Mouse (Mus musculus) NIH3T3 (cell line): Measurements from ENCODE around the gene Fhad1.

Source experiments
- DNase-seq: peaks from one replicate; pipeline ENCODE4 v3.0.0-alpha.2; 2012; ENCODE audit warnings: low read depth

The Fhad1 gene

DNA sequence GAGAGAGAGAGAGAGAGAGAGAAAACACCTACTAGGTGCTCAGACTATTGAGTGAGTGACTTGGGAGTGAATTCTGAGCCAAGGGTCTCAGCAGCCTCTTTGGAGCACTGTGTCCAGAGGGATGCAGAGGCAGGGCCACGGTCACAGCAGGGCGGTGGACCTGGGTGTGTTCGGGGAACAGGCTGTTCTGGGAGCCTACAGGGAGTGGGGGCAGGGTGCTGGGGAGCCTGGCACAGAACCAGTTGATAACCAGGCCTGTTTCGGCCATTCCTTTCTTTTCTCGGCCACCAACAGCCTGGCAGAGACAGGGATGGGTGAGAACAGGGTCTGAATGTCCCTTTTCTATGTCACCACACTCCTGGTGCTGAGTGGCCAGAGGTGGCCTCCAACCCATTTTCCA is 152.0 kb downstream of the Fhad1 start:
- DNase-seq, result no peak

- DNase-seq, result no peak
These were observed 153.1 kb downstream of the Fhad1 start for GRCm38 (mm10) chr4:141861591-141862295.

DNA sequence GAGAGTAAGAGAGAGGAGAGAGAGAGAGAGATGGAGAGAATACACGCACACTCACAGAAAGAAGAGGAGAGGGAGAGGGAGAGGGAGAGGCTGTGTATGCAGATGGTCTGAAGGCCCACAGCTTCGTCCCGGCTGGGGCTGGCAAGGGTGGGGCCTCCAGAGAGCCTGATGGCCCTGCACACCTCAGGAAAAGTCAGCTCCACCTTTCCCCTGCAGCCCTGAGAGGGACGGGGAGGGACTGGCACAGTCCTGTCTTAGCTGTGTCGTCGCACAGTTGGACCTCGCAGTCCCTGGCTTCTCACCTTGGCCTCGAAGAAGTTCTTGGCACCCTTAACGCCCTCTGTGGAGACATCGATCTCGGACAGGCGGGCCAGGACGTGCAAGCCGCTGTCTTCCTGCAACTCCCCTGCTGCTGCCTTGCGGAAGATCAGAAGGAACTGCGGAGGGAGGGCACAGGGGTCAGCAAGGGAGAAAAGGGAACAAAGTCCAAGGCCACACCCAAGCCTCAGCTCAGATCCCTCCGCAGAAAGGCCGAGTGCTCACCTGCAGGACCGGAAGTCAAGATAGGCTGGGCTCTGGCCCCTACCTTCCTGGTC is 154.5 kb downstream of the Fhad1 start:
- DNase-seq, result no peak

- DNase-seq, result no peak
These were observed 155.5 kb downstream of the Fhad1 start for GRCm38 (mm10) chr4:141859351-141859750.

DNA sequence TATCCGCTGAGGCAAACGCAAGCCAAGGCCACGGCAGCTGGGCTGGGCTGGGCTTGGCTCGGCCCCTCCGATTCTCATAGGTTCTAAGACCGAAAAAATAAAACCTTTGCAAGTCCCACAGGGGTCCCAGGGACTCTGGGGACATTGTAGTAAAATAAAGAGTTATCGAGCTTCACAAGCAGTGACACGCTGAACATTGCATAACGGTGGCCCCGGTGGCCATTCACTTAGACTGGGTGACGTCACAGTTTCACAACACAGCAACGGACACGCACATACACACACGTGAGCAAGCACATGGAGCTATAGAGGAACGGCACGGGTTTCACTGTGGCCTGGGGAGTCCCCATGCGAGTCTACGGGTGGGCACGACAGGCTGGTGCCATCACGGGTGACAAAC is 156.4 kb downstream of the Fhad1 start:
- no peak for DNase-seq

DNA sequence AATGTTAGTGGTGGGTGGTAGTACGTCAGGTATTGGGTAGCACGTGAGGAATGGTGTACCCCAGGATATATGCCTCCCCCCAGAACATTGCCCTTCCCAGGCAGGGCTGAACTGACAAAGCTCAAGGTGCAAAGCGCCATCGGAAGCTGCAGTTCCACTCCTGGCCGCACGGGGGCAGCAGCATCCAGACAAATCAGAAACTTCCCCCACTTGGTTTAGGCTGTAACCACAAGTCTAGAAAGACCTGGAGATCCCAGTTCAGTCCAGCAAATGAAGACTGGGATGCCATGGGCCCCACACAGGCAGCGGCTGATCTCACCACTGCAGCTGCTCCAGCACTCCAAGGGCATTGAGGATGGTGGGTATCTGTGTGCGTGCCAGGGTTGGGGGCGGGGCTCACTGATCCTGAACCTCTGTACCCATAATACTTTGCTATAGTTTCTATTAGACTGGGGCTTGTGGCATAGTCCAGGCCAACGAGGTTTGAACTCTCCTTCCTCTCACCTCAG is 157.4 kb downstream of the Fhad1 start:
- DNase-seq, result peak; percentile 85

DNA sequence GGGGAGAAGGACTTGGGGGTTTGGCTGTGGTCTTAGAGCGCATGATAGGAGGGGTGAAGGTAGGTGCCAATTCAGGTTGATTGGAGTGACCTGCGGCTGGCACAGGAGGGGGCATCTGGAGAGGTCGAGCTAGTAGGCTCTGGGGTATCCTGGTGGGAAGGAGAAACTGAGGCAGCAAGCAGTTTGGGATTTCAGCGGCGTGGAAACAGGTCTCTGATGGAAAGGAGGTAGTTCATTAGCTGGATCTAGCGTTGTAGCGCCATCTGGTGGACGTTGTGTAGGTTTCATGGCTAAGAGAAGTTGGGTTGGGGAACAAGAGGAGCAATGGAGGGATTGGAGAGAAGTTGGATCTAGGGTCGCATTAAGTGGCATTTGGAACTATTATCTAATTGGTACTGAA is 161.4 kb downstream of the Fhad1 start:
- peak; percentile 78 for DNase-seq

- no peak for DNase-seq
These were observed 168.9 kb downstream of the Fhad1 start, which contains the start of gene Ctrc for GRCm38 (mm10) chr4:141845999-141846398. TSS of gene Ctrc (minus strand) at chr4:141846359.
